Mouse (Mus musculus) CH12.LX (cell line): ENCODE measurements around the gene Med12.
"Not testable (repeated sequence)": the region's sequence is repeated elsewhere in the genome, so short reads cannot be mapped to it uniquely, and the experiment has no call there.

Experiments
- CTCF ChIP-seq, 2 experiments: IDR thresholded peaks in 1 of 2; conservative IDR thresholded peaks in 1 of 2; 2 replicates each; pipeline ENCODE4 v1.5.1; 2011 to 2012; ENCODE audit warnings: low read depth in 2 of 2, low read length in 2 of 2, improper control_type of control experiment in 1 of 2, inconsistent platforms in 1 of 2, mild to moderate bottlenecking in 1 of 2, moderate library complexity in 1 of 2
- E2F4 ChIP-seq: IDR thresholded peaks from 2 replicates; pipeline ENCODE4 v1.6.1; 2011; ENCODE audit warnings: low read depth, low read length, improper control_type of control experiment; ENCODE audit not compliant: insufficient replicate concordance
- JUND ChIP-seq: conservative IDR thresholded peaks from 2 replicates; pipeline ENCODE4 v1.6.1; 2011; ENCODE audit warnings: low read depth, low read length, improper control_type of control experiment
- MAFK ChIP-seq: IDR thresholded peaks from 2 replicates; pipeline ENCODE4 v1.6.1; 2011; ENCODE audit warnings: low read length, improper control_type of control experiment; ENCODE audit not compliant: insufficient replicate concordance
- MAX ChIP-seq: IDR thresholded peaks from 2 replicates; pipeline ENCODE4 v1.6.1; 2011; ENCODE audit warnings: low read length, improper control_type of control experiment
- PAX5 ChIP-seq: IDR thresholded peaks from 2 replicates; pipeline ENCODE4 v1.6.1; 2012; ENCODE audit warnings: low read length, inconsistent platforms, mixed read lengths
- POLR2A ChIP-seq: IDR thresholded peaks from 2 replicates; pipeline ENCODE4 v1.6.1; 2011; ENCODE audit warnings: low read depth, mild to moderate bottlenecking, improper control_type of control experiment, low read length
- TCF12 ChIP-seq: IDR thresholded peaks from 2 replicates; pipeline ENCODE4 v1.6.1; 2014; ENCODE audit warnings: low read depth, mild to moderate bottlenecking, inconsistent platforms, low read length, improper control_type of control experiment
- ZC3H11A ChIP-seq: IDR thresholded peaks from 2 replicates; pipeline ENCODE4 v1.6.1; 2012; ENCODE audit warnings: low read depth, mild to moderate bottlenecking, inconsistent platforms, low read length, improper control_type of control experiment

GRCm38 (mm10) chrX:101342837-101343236 lies 69.0 kb downstream of the Med12 start:
- TF ChIP-seq ZC3H11A; CTCF (conservative IDR thresholded peaks at IDR 0.05 in 1 of 2, IDR thresholded peaks at IDR 0.05 in 1 of 2; ENCODE audit: low read depth in 2 of 2, low read length in 2 of 2); MAX; POLR2A; MAFK; PAX5; TCF12; E2F4; JUND: not testable (repeated sequence)
